Mouse (Mus musculus) urinary bladder, postnatal 10 days (tissue): Measurements from ENCODE around the gene Aldh1a2.

ENCODE experiments used
- DNase-seq: peaks from one replicate; pipeline ENCODE4 v3.0.0; 2022; ENCODE audit warnings: low spot score

Aldh1a2 gene

GRCm38 (mm10) chr9:71216036-71216995 lies 727 bp downstream of the Aldh1a2 start:
- no peak for DNase-seq

- no peak for DNase-seq
Observed at GRCm38 (mm10) chr9:71216996-71217792, 1.6 kb downstream of the Aldh1a2 start.

GRCm38 (mm10) chr9:71217793-71218095 lies 2.2 kb downstream of the Aldh1a2 start:
- DNase-seq, result no peak

- DNase-seq, result no peak
Observed at GRCm38 (mm10) chr9:71219161-71219560, 3.6 kb downstream of the Aldh1a2 start.

GRCm38 (mm10) chr9:71220401-71220800 lies 4.8 kb downstream of the Aldh1a2 start:
- DNase-seq, result no peak

GRCm38 (mm10) chr9:71227226-71227970 lies 11.8 kb downstream of the Aldh1a2 start:
- DNase-seq, result no peak

- no peak for DNase-seq
Observed at GRCm38 (mm10) chr9:71230011-71230410, 14.4 kb downstream of the Aldh1a2 start.

GRCm38 (mm10) chr9:71236540-71236939 lies 21.0 kb downstream of the Aldh1a2 start:
- no peak for DNase-seq

- DNase-seq, result no peak
Observed at GRCm38 (mm10) chr9:71239926-71240325, 24.3 kb downstream of the Aldh1a2 start.

- no peak for DNase-seq
Observed at GRCm38 (mm10) chr9:71241515-71242411, 26.2 kb downstream of the Aldh1a2 start.

- no peak for DNase-seq
Observed at GRCm38 (mm10) chr9:71242412-71242781, 26.8 kb downstream of the Aldh1a2 start.

GRCm38 (mm10) chr9:71254380-71254779 lies 38.8 kb downstream of the Aldh1a2 start:
- DNase-seq, result no peak

GRCm38 (mm10) chr9:71262711-71263110 lies 47.1 kb downstream of the Aldh1a2 start:
- DNase-seq, result no peak

GRCm38 (mm10) chr9:71269711-71270110 lies 54.1 kb downstream of the Aldh1a2 start:
- no peak for DNase-seq

GRCm38 (mm10) chr9:71270205-71270604 lies 54.6 kb downstream of the Aldh1a2 start:
- DNase-seq, result no peak

GRCm38 (mm10) chr9:71276149-71276721 lies 60.6 kb downstream of the Aldh1a2 start:
- DNase-seq, result no peak

GRCm38 (mm10) chr9:71278741-71279140 lies 63.2 kb downstream of the Aldh1a2 start:
- no peak for DNase-seq

- no peak for DNase-seq
Observed at GRCm38 (mm10) chr9:71283156-71283555, 67.6 kb downstream of the Aldh1a2 start.

GRCm38 (mm10) chr9:71285231-71285630 lies 69.6 kb downstream of the Aldh1a2 start:
- DNase-seq, result no peak

- no peak for DNase-seq
Observed at GRCm38 (mm10) chr9:71286420-71286819, 70.8 kb downstream of the Aldh1a2 start.

GRCm38 (mm10) chr9:71288738-71289137 lies 73.1 kb downstream of the Aldh1a2 start:
- no peak for DNase-seq
